Mouse (Mus musculus) liver, postnatal 0 days (tissue): Measurements from ENCODE around the gene Fam20c.

Source experiments
- CTCF ChIP-seq: sonication (generic); IDR thresholded peaks from 2 replicates; pipeline ENCODE4 v1.5.1; 2016; ENCODE audit warnings: antibody characterized with exemption, low read depth
- EP300 ChIP-seq: IDR thresholded peaks from 2 replicates; pipeline ENCODE4 v1.6.1; 2016; ENCODE audit warnings: antibody characterized with exemption, low read depth, mild to moderate bottlenecking

DNA sequence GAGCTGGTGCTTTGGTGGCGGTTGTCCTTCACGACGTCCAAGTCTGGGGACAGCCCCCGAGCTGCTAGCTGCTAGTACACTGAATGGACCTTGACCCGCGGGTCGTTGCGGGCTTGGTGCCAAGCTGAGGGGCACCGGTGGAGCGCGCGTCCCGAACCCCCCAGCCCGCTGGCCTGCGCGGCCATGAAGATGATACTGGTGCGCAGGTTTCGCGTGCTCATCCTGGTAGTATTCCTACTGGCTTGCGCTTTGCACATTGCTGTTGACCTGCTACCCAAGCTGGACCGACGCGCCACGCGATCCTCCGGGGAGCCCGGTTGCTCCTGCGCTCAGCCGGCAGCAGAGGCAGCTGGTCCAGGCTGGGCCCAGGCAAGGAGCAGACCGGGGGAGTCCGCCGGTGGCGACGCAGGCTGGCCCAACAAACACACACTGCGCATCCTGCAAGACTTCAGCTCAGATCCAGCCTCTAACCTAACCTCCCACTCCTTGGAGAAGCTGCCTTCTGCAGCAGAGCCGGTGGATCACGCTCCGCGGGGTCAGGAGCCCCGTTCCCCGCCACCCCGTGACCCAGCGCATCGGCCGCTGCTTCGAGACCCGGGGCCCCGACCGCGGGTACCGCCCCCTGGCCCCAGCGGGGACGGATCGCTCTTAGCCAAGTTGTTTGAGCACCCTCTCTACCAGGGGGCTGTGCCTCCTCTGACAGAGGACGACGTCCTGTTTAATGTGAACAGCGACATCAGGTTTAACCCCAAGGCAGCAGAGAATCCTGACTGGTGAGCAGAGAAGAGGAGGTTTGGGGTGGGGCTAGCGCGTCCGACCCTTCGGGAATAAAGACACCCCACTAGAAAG lies 1.4 kb downstream of the Fam20c start:
- TF ChIP-seq CTCF: no peak
- no peak for TF ChIP-seq EP300
